10 mouse cellular contexts compared by ENCODE assay signal in the genomic region with DNA sequence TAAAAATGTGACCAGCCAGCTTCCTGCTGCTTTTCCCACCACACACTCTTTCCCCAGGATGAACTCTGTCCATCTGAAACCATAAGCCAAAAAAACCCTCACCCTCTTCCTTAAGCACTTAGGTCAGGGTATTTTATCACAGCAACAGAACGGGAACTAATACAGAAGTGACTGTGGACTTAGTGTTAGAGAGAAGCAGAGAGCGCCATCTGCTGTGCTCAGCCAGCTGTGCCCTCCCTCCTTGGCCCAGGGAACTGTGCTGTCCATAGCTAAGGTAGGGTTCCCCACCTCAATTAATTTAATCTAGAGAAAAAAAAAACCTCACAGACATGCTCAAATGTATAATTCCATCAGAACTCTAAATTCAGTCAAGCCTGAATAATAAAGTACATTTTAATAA. TPM values are rescaled to one million over a fixed set of nuclear protein-coding genes. Genes with fewer than 3 reads are reported as not detected.
DNase-seq lines count a peak whose midpoint lies in the region; ATAC-seq and TF ChIP-seq lines count a peak whose summit lies in the region.
"Had no signal": no experiment of that assay in that cellular context is flagged by ENCODE, and none has a peak within 500 bp of the region (broad histone marks: within the 10 kb centered on the region; RNA-seq: fewer than 3 reads in every experiment).

No protein-coding gene starts in this region.

- no peak for TF ChIP-seq POLR2A in thymus, adult 2 months (IDR thresholded peaks at IDR 0.05; ENCODE audit: control insufficient read depth, extremely low read depth, insufficient read depth, low read length, poor library complexity)

- peak; percentile 56 for DNase-seq in kidney, postnatal 0 days (ENCODE audit: low spot score)
- no peak for DNase-seq in kidney, adult 18-20 months
- DNase-seq in thymus, adult 2 months, result peak; percentile 35
- no peak for DNase-seq in thymus, postnatal 10 days (ENCODE audit: low spot score in 2 of 2)
- DNase-seq in c-Kit-positive CD71-positive TER-119-positive erythroid progenitor cells, embryonic 14.5 days (ENCODE audit: low spot score), result peak; percentile 12
- DNase-seq in thymus, postnatal 25 days, result peak; percentile 34
- DNase-seq in limb, embryonic 10.5 days (ENCODE audit: low spot score), result no peak
- DNase-seq: liver, embryonic 13.5 days; right cerebral cortex, postnatal 14 days had no signal

- H3K4me1 ChIP-seq in kidney, postnatal 0 days (replicated peaks; ENCODE audit: insufficient read depth, low read length), result peaks cover 8% of the 10 kb centered on the region; the same call in 1 of the 2 replicates
- H3K4me1 ChIP-seq in thymus, adult 2 months (replicated peaks; ENCODE audit: control insufficient read depth, insufficient read depth, low read length), result peaks cover 11% of the 10 kb centered on the region
- peaks cover 23% of the 10 kb centered on the region for H3K4me1 ChIP-seq in limb, embryonic 10.5 days
- H3K4me1 ChIP-seq in forebrain, embryonic 13.5 days, result peaks cover 18% of the 10 kb centered on the region

- no peak overlapping the region for H3K4me3 ChIP-seq in kidney, postnatal 0 days (replicated peaks; ENCODE audit: low read depth, low read length)
- H3K4me3 ChIP-seq in thymus, adult 2 months (ENCODE audit: control insufficient read depth, insufficient read depth, low read length), result no peak overlapping the region
- H3K4me3 ChIP-seq in limb, embryonic 10.5 days, result no peak overlapping the region
- H3K4me3 ChIP-seq in forebrain, embryonic 13.5 days, result no peak overlapping the region
- H3K4me3 ChIP-seq: liver, embryonic 13.5 days had no signal

- H3K36me3 ChIP-seq in kidney, postnatal 0 days (ENCODE audit: insufficient read depth, low read length), result no peaks in the 10 kb centered on the region
- H3K36me3 ChIP-seq in thymus, adult 2 months (ENCODE audit: control insufficient read depth, insufficient read depth, low read length), result no peaks in the 10 kb centered on the region
- no peaks in the 10 kb centered on the region for H3K36me3 ChIP-seq in limb, embryonic 10.5 days
- no peaks in the 10 kb centered on the region for H3K36me3 ChIP-seq in forebrain, embryonic 13.5 days (ENCODE audit: poor library complexity, severe bottlenecking)
- H3K36me3 ChIP-seq: liver, embryonic 13.5 days had no signal

- no peak overlapping the region for H3K9ac ChIP-seq in kidney, postnatal 0 days (ENCODE audit: low read depth, low read length)
- H3K9ac ChIP-seq in forebrain, embryonic 13.5 days, result no peak overlapping the region
- H3K9ac ChIP-seq: liver, embryonic 13.5 days had no signal

- ATAC-seq in kidney, postnatal 0 days (replicated peaks; ENCODE audit: low FRiP score, low read depth), result no peak
- no peak for ATAC-seq in forebrain, embryonic 13.5 days

- H3K4me2 ChIP-seq in kidney, postnatal 0 days (ENCODE audit: low read length), result no peak overlapping the region
- H3K4me2 ChIP-seq in forebrain, embryonic 13.5 days, result no peak overlapping the region
- H3K4me2 ChIP-seq: liver, embryonic 13.5 days had no signal

- peak; percentile 59 for TF ChIP-seq CTCF in kidney, postnatal 0 days (IDR thresholded peaks at IDR 0.05; ENCODE audit: low read depth)
- no peak for TF ChIP-seq CTCF in thymus, adult 2 months (IDR thresholded peaks at IDR 0.05; ENCODE audit: borderline replicate concordance, control insufficient read depth, extremely low read depth, insufficient read depth, low read length, poor library complexity)

- no peaks in the 10 kb centered on the region for H3K9me3 ChIP-seq in kidney, postnatal 0 days (replicated peaks; ENCODE audit: low read length)
- no peaks in the 10 kb centered on the region for H3K9me3 ChIP-seq in limb, embryonic 10.5 days (replicated peaks)
- H3K9me3 ChIP-seq in forebrain, embryonic 13.5 days (replicated peaks), result no peaks in the 10 kb centered on the region
- H3K9me3 ChIP-seq: liver, embryonic 13.5 days had no signal

- WGBS in kidney, postnatal 0 days, result 45% methylated on average over 2 of the region's 2 CpGs
- 55% methylated on average over 2 of the region's 2 CpGs for WGBS in thymus, adult 2 months
- 51% methylated on average over 2 of the region's 2 CpGs for WGBS in limb, embryonic 10.5 days
- WGBS in forebrain, embryonic 13.5 days, result 50% methylated on average over 2 of the region's 2 CpGs

- no peak overlapping the region for H3K27ac ChIP-seq in kidney, postnatal 0 days
- no peak overlapping the region for H3K27ac ChIP-seq in thymus, adult 2 months (ENCODE audit: control insufficient read depth, insufficient read depth, low read length)
- H3K27ac ChIP-seq in limb, embryonic 10.5 days, result no peak overlapping the region
- H3K27ac ChIP-seq in forebrain, embryonic 13.5 days, result no peak overlapping the region
- H3K27ac ChIP-seq: liver, embryonic 13.5 days had no signal

- H3K27me3 ChIP-seq in kidney, postnatal 0 days (ENCODE audit: insufficient read depth, low read length), result no peaks in the 10 kb centered on the region
- H3K27me3 ChIP-seq in thymus, adult 2 months (ENCODE audit: control insufficient read depth, insufficient read depth, low read length), result no peaks in the 10 kb centered on the region
- peaks cover 21% of the 10 kb centered on the region for H3K27me3 ChIP-seq in limb, embryonic 10.5 days (ENCODE audit: low read depth, poor library complexity, severe bottlenecking)
- peaks cover 13% of the 10 kb centered on the region for H3K27me3 ChIP-seq in forebrain, embryonic 13.5 days

RNA-seq across cellular contexts. Expression of a gene that starts 6.6 kb away (rescaled TPM):
- 76.5 and 83.5 TPM in 2 replicates for polyA plus RNA-seq in kidney, postnatal 0 days (2015; fragmentation: Nextera tagmentation; extraction: Ambion mirVana)
- 64.9 and 82.9 TPM in 2 replicates for polyA plus RNA-seq in thymus, adult 2 months (2012; rRNA removed)
- polyA plus RNA-seq in limb, embryonic 10.5 days (2016; fragmentation: Nextera tagmentation; extraction: Ambion mirVana), result 42.8 and 49.1 TPM in 2 replicates
- 35.4 and 36.9 TPM in 2 replicates for polyA plus RNA-seq in forebrain, embryonic 13.5 days (2015; fragmentation: Nextera tagmentation; extraction: Ambion mirVana)

RNA-seq across cellular contexts. Expression of a gene that starts 26.7 kb away (rescaled TPM):
- polyA plus RNA-seq in kidney, postnatal 0 days (2015; fragmentation: Nextera tagmentation; extraction: Ambion mirVana), result 52.9 and 56.2 TPM in 2 replicates
- polyA plus RNA-seq in thymus, adult 2 months (2012; rRNA removed), result 168 and 179 TPM in 2 replicates
- 66.9 and 76.5 TPM in 2 replicates for polyA plus RNA-seq in limb, embryonic 10.5 days (2016; fragmentation: Nextera tagmentation; extraction: Ambion mirVana)
- polyA plus RNA-seq in forebrain, embryonic 13.5 days (2015; fragmentation: Nextera tagmentation; extraction: Ambion mirVana), result 64.2 and 77.1 TPM in 2 replicates

RNA-seq across cellular contexts. Expression of a gene that starts 53.2 kb away (rescaled TPM):
- 88.6 and 101 TPM in 2 replicates for polyA plus RNA-seq in kidney, postnatal 0 days (2015; fragmentation: Nextera tagmentation; extraction: Ambion mirVana)
- 108 and 123 TPM in 2 replicates for polyA plus RNA-seq in thymus, adult 2 months (2012; rRNA removed)
- polyA plus RNA-seq in limb, embryonic 10.5 days (2016; fragmentation: Nextera tagmentation; extraction: Ambion mirVana), result 183 and 193 TPM in 2 replicates
- polyA plus RNA-seq in forebrain, embryonic 13.5 days (2015; fragmentation: Nextera tagmentation; extraction: Ambion mirVana), result 155 and 168 TPM in 2 replicates

Comparison
In these comparisons a context has a peak if more than half of its experiments do, and no peak if none do; other contexts are left out.
1. DNase-seq: peak in kidney, postnatal 0 days (single experiment), thymus, adult 2 months (single experiment), c-Kit-positive CD71-positive TER-119-positive erythroid progenitor cells, embryonic 14.5 days (single experiment) and thymus, postnatal 25 days (single experiment); none in kidney, adult 18-20 months (single experiment), thymus, postnatal 10 days (0 of 2) and limb, embryonic 10.5 days (single experiment).